Mouse (Mus musculus): Measurements from ENCODE around the gene AW209491. TPM values are rescaled to one million over a fixed set of nuclear protein-coding genes. Genes with fewer than 3 reads are reported as not detected.

Gene AW209491
- polyA plus RNA-seq (2012; rRNA removed), result 5.4 and 5.5 TPM in 2 replicates

GRCm38 (mm10) chr13:14629726-14630641 is at the start of gene AW209491:
Gene AW209491 (plus strand): TSS chr13:14630154.

GRCm38 (mm10) chr13:14612926-14613529 is 16.9 kb upstream of the AW209491 start, which contains the start of the genes Mrpl32 and Psma2:
Gene Mrpl32 (minus strand): TSS chr13:14613165.
Gene Psma2 (plus strand): TSS chr13:14613240.

Other genes starting within 250 kb of the AW209491 start
- not detected in 2 replicates for gene Hecw1, start 106.9 kb upstream of the AW209491 start, polyA plus RNA-seq (2012; rRNA removed)
- 20.0 and 20.9 TPM in 2 replicates for gene Mrpl32, start 17.0 kb upstream of the AW209491 start, polyA plus RNA-seq (2012; rRNA removed)
- 44.3 and 47.2 TPM in 2 replicates for gene Psma2, start 16.9 kb upstream of the AW209491 start, polyA plus RNA-seq (2012; rRNA removed)